Mouse (Mus musculus) liver, postnatal 0 days (tissue): Measurements from ENCODE around the gene Dst.

ENCODE experiments used
- CTCF ChIP-seq: sonication (generic); IDR thresholded peaks from 2 replicates; pipeline ENCODE4 v1.5.1; 2016; ENCODE audit warnings: antibody characterized with exemption, low read depth
- EP300 ChIP-seq: IDR thresholded peaks from 2 replicates; pipeline ENCODE4 v1.6.1; 2016; ENCODE audit warnings: antibody characterized with exemption, low read depth, mild to moderate bottlenecking

GRCm38 (mm10) chr1:34246642-34246987 is 338.6 kb downstream of the Dst start:
- TF ChIP-seq CTCF = no peak
- no peak for TF ChIP-seq EP300
